Mouse (Mus musculus): ENCODE measurements around the gene Ccdc85b.

Gene Ccdc85b

GRCm38 (mm10) chr19:5413840-5414239 is 43.9 kb downstream of the Ccdc85b start:
- ChIA-PET POLR2A (interaction anchor here in 2 of 4 experiments (1.0 to 4.7 kb wide), 4 partner anchors 10 to 19 kb away, joined by 3 to 27 read pairs (median 19); partner anchors contain the start of genes AI837181 (in 2 of the 2) and Drap1 (in 2 of the 2)), CTCF (interaction anchor here in 1 of 4 experiments (0.9 kb wide), 1 partner anchor 14 kb away, joined by 3 read pairs; no protein-coding TSS in a partner anchor)

GRCm38 (mm10) chr19:5411961-5412360 is 45.7 kb downstream of the Ccdc85b start:
- ChIA-PET CTCF (interaction anchor here in 1 of 4 experiments (1.8 to 1.9 kb wide), 2 partner anchors 12 kb away, joined by 5 to 7 read pairs; partner anchors contain the start of genes AI837181 and Drap1), POLR2A (interaction anchor here in 3 of 4 experiments (0.6 to 4.7 kb wide), 8 partner anchors 8 to 77 kb away, joined by 3 to 25 read pairs (median 4); partner anchors contain the start of genes AI837181 (in 3 of the 3), Drap1 (in 3 of the 3), Banf1 (in 1 of the 3) and Mus81 (in 1 of the 3))

GRCm38 (mm10) chr19:5410641-5411040 is 47.1 kb downstream of the Ccdc85b start:
- POLR2A ChIA-PET: interaction anchor here in 3 of 4 experiments (1.0 to 4.7 kb wide), 7 partner anchors 9 to 14 kb away, joined by 3 to 25 read pairs (median 4); partner anchors contain the start of genes AI837181 (in 2 of the 3) and Drap1 (in 2 of the 3)

GRCm38 (mm10) chr19:5409068-5409467 is 48.6 kb downstream of the Ccdc85b start:
- ChIA-PET POLR2A (interaction anchor here in 3 of 4 experiments (0.6 to 3.1 kb wide), 21 partner anchors 8 to 1151 kb away, joined by 3 to 26 read pairs (median 5); partner anchors contain the start of genes AI837181 (in 3 of the 3), Drap1 (in 3 of the 3), Mus81 (in 2 of the 3) and Banf1 (in 1 of the 3)), CTCF (interaction anchor here in 3 of 4 experiments (0.6 to 2.1 kb wide), 7 partner anchors 9 to 300 kb away, joined by 3 to 7 read pairs (median 3); partner anchors contain the start of gene Mus81 (in 1 of the 3))

More at GRCm38 (mm10) chr19:5410641-5411040, 47.1 kb downstream of the Ccdc85b start:
- CTCF ChIA-PET: interaction anchor here in 2 of 4 experiments (0.7 to 1.9 kb wide), 3 partner anchors 10 to 50 kb away, joined by 3 to 7 read pairs (median 5); partner anchors contain the start of genes AI837181 (in 1 of the 2) and Drap1 (in 1 of the 2)

- CTCF ChIA-PET: interaction anchor here in 3 of 4 experiments (0.6 to 2.1 kb wide), 14 partner anchors 8 to 358 kb away, joined by 3 to 7 read pairs (median 5); partner anchors contain the start of genes Mus81 (in 1 of the 3), Rin1 (in 1 of the 3) and Sart1 (in 1 of the 3)
- POLR2A ChIA-PET: interaction anchor here in 3 of 4 experiments (0.6 to 3.1 kb wide), 31 partner anchors 8 to 1150 kb away, joined by 3 to 26 read pairs (median 5); partner anchors contain the start of genes AI837181 (in 3 of the 3), Drap1 (in 3 of the 3), Banf1 (in 2 of the 3) and Eif1ad (in 2 of the 3)
Observed at GRCm38 (mm10) chr19:5408057-5409001, 49.4 kb downstream of the Ccdc85b start.

GRCm38 (mm10) chr19:5407133-5407532 is 50.6 kb downstream of the Ccdc85b start:
- CTCF ChIA-PET: interaction anchor here (0.5 to 2.1 kb wide), 25 partner anchors 9 to 357 kb away, joined by 3 to 10 read pairs (median 4); partner anchors contain the start of genes Drap1 (in 2 of the 4), Sart1 (in 2 of the 4), AI837181 (in 1 of the 4) and Ccdc85b (in 1 of the 4)
- POLR2A ChIA-PET: interaction anchor here in 3 of 4 experiments (0.6 to 3.1 kb wide), 28 partner anchors 9 to 424 kb away, joined by 3 to 26 read pairs (median 4); partner anchors contain the start of genes AI837181 (in 3 of the 3), Drap1 (in 3 of the 3), Banf1 (in 2 of the 3) and Eif1ad (in 2 of the 3)

- ChIA-PET POLR2A (interaction anchor here in 3 of 4 experiments (0.6 to 3.1 kb wide), 29 partner anchors 9 to 364 kb away, joined by 3 to 26 read pairs (median 4); partner anchors contain the start of genes AI837181 (in 3 of the 3), Drap1 (in 3 of the 3), Banf1 (in 2 of the 3) and Eif1ad (in 2 of the 3)), CTCF (interaction anchor here (0.7 to 2.1 kb wide), 20 partner anchors 10 to 909 kb away, joined by 3 to 10 read pairs (median 4); partner anchors contain the start of genes Drap1 (in 2 of the 4), AI837181 (in 1 of the 4), Ccdc85b (in 1 of the 4) and Mus81 (in 1 of the 4))
Observed at GRCm38 (mm10) chr19:5406531-5407126, 51.1 kb downstream of the Ccdc85b start.

GRCm38 (mm10) chr19:5405924-5406323 is 51.8 kb downstream of the Ccdc85b start:
- CTCF ChIA-PET: interaction anchor here in 3 of 4 experiments (0.7 to 2.1 kb wide), 3 partner anchors 16 to 909 kb away, joined by 3 to 10 read pairs (median 3); partner anchors contain the start of gene Mus81 (in 1 of the 3)
- POLR2A ChIA-PET: interaction anchor here (0.6 to 2.3 kb wide), 17 partner anchors 10 to 441 kb away, joined by 3 to 22 read pairs (median 4); partner anchors contain the start of genes AI837181 (in 2 of the 4), Banf1 (in 2 of the 4), Drap1 (in 2 of the 4) and Eif1ad (in 2 of the 4)
